Mouse (Mus musculus) hindbrain, embryonic 10.5 days (tissue): ENCODE data around the gene Gpr146. TPM values are rescaled to one million over a fixed set of nuclear protein-coding genes. Genes with fewer than 3 reads are reported as not detected.

ENCODE experiments used
- DNase-seq: peaks from one replicate; pipeline ENCODE4 v3.0.0-alpha.2; 2017; ENCODE audit warnings: low spot score
- H3K27ac ChIP-seq: fragments of 300-500 bp; sonication (generic); 2 replicates; pipeline ENCODE4 v1.5.1; 2016; ENCODE audit warnings: mild to moderate bottlenecking, moderate library complexity
- H3K27me3 ChIP-seq: fragments of 300-500 bp; sonication (generic); 2 replicates; pipeline ENCODE4 v1.6.1; 2016; ENCODE audit warnings: mild to moderate bottlenecking; ENCODE audit not compliant: poor library complexity, insufficient read depth, severe bottlenecking
- H3K36me3 ChIP-seq: fragments of 300-500 bp; sonication (generic); 2 replicates; pipeline ENCODE4 v1.6.1; 2016; ENCODE audit warnings: mild to moderate bottlenecking, moderate library complexity
- H3K4me1 ChIP-seq: fragments of 300-500 bp; sonication (generic); replicated peaks from 2 replicates; pipeline ENCODE4 v1.6.1; 2016; ENCODE audit warnings: mild to moderate bottlenecking
- H3K4me3 ChIP-seq: fragments of 300-500 bp; sonication (generic); 2 replicates; pipeline ENCODE4 v1.5.1; 2016; ENCODE audit warnings: mild to moderate bottlenecking, moderate library complexity
- H3K9me3 ChIP-seq: fragments of 300-500 bp; sonication (generic); 2 replicates; pipeline ENCODE4 v1.6.1; 2016; ENCODE audit warnings: mild to moderate bottlenecking, moderate library complexity
- WGBS: fragments of 180-500 bp; shearing (Covaris S2); methylation state at CpG from one replicate; pipeline ENCODE4 v1.1.7; 2016; 5-methylcytosine and 5-hydroxymethylcytosine counted together
- polyA plus RNA-seq: library from polyadenylated mRNA; unstranded; fragments of >200 nt; fragmentation: Nextera tagmentation; extraction: Ambion mirVana; gene quantifications from 2 replicates; pipeline ENCODE4 v1.2.1, GENCODE M21; 2016

Gpr146 gene
- polyA plus RNA-seq, 1 experiment from 2014 or later, result 2.8 TPM

DNA sequence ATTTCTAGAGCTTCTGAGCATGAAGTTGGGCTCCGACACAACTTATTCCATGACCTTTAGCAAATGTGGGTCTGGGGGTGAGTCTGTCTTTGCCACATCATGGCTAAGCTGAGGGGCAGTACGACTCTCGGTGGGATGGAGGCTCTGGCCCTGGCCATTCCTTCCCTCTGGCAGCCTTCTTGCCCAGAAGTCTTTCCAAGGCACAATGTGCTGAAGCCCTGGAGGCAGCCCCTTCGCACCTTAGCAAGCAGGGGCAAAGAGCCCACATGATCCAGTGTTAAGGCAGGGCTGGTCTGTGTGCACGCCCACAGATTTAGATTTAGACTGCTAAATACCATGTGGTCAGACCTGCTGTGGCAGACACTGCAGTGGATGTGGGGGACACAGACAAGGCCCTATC is 21.3 kb downstream of the Gpr146 start:
- peaks cover 15% of the 10 kb centered on the region for H3K4me1 ChIP-seq
- WGBS, result 84% methylated on average over 5 of the region's 5 CpGs
- no peak overlapping the region for H3K4me3 ChIP-seq
- no peak for DNase-seq
- no peaks in the 10 kb centered on the region for H3K27me3 ChIP-seq
- H3K9me3 ChIP-seq, result no peaks in the 10 kb centered on the region
- H3K36me3 ChIP-seq, result no peaks in the 10 kb centered on the region
- no peak overlapping the region for H3K27ac ChIP-seq

DNA sequence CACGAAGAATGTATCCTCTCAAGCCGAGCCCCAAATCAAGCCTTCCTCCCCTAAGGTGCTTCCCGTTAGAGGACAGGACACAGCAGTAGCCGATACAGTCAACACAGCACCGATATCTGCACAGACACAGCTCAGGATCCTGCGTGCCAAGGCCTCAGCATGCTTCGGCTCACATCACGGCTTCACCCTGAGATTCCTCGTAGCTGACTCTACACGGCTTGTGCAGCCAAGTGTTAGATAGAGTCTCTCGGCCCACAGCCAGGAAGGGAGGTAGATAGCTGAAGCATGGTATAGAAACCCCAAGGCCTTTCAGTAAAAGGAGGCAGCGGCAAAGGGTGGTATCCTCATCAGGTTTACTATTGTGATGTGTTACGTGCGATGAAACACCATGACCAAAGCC is 22.5 kb downstream of the Gpr146 start:
- Histone ChIP-seq H3K27ac (no peak overlapping the region), H3K4me3 (no peak overlapping the region), H3K9me3 (no peaks in the 10 kb centered on the region), H3K36me3 (no peaks in the 10 kb centered on the region), H3K27me3 (no peaks in the 10 kb centered on the region), H3K4me1 (peaks cover 19% of the 10 kb centered on the region)
- DNase-seq, result no peak
- 94% methylated on average over 14 of the region's 14 CpGs for WGBS

DNA sequence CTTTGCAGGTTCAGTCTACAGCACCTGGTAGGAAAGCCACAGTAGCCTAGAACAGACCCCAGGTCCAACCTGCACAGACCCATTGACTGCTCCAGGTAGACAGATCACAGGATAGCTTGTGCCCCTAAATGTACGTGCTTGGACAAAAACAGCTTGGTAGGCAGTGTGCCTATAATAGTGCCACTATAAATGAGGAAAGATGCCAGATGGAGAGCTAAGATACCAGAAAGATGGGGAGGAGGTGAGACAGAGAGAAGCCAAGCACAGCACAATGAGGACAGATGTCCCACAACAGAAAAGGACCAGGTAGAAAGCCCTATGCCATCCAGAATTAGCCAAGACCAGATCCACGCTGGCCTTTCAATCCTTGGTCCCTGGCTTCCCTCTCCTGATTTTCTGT is 24.6 kb downstream of the Gpr146 start:
- Histone ChIP-seq H3K9me3 (no peaks in the 10 kb centered on the region), H3K4me1 (peaks cover 36% of the 10 kb centered on the region), H3K27me3 (no peaks in the 10 kb centered on the region), H3K27ac (no peak overlapping the region), H3K4me3 (no peak overlapping the region), H3K36me3 (no peaks in the 10 kb centered on the region)
- 88% methylated on average over 2 of the region's 2 CpGs for WGBS
- no peak for DNase-seq

DNA sequence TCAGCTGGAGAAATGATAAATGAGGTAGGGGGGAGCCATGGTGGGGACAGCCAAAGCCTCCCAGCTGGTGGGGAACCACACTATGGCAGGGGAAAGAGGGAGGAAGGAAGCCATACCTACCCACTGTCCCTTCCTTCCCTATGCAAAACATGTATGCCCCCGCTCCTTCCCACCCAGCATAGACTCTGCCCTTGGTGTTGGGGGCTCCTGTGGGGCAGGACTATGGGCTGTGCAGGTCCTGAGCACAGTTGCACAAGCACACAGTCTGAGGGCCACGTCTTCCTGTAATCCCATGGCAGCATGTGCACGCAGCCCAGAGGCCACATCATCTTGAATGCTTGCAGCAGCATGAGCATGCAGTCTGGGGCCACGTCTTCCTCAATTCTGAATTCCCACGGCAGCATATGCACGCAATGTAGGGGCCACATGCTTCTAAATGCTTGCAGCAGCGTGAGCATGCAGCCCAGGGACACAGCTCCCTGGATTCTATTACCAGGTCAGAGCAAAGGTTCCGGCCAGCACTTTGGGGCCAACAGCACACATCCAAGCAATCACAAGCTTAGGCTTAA is 26.3 kb downstream of the Gpr146 start:
- Histone ChIP-seq H3K27ac (no peak overlapping the region; the same call in 1 of the 2 replicates), H3K36me3 (no peaks in the 10 kb centered on the region), H3K27me3 (no peaks in the 10 kb centered on the region), H3K4me1 (peaks cover 41% of the 10 kb centered on the region), H3K4me3 (no peak overlapping the region), H3K9me3 (no peaks in the 10 kb centered on the region)
- no peak for DNase-seq
- 89% methylated on average over 8 of the region's 8 CpGs for WGBS

DNA sequence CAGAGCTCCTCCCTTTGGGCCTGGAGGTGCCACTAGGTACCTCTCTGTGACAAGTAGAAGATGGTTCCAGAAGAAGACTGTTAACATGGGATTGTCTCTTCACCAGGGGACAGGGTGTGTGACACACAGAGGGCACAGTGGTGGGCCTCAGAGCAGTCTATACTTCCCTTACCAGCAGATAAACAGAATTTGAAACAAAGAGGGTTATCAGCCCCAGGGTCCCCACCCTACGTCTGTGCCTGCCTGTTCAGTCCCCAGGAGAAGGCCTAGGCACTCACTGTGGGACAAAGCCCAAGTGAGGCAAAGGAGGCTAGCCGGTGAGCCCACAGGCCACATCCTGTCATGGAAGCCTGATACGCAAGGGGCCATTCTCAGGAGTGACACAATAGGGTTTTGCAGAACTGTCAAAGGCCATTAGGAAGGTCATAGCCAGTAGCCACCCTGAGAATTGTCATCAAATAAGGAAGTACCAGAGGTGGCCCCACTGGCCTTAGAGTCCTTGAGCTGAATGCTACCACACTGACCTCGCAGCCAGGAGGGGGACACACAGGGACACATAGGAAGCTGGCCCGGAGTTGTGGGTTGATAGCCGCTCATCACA is 27.4 kb downstream of the Gpr146 start, which contains the start of gene C130050O18Rik:
Gene C130050O18Rik (plus strand): TSS at position 480 of the 601 bp plus-strand sequence.
- no peaks in the 10 kb centered on the region for H3K27me3 ChIP-seq
- peaks cover 41% of the 10 kb centered on the region for H3K4me1 ChIP-seq
- WGBS, result 81% methylated on average over 6 of the region's 6 CpGs
- 0 out of 2 replicates have a peak, but pooled peaks cover 3% of the 10 kb centered on the region for H3K36me3 ChIP-seq
- no peak for DNase-seq
- H3K4me3 ChIP-seq, result no peak within 1 kb of the TSS
- no peaks in the 10 kb centered on the region for H3K9me3 ChIP-seq
- H3K27ac ChIP-seq, result peak within 1 kb of the TSS; percentile 62

DNA sequence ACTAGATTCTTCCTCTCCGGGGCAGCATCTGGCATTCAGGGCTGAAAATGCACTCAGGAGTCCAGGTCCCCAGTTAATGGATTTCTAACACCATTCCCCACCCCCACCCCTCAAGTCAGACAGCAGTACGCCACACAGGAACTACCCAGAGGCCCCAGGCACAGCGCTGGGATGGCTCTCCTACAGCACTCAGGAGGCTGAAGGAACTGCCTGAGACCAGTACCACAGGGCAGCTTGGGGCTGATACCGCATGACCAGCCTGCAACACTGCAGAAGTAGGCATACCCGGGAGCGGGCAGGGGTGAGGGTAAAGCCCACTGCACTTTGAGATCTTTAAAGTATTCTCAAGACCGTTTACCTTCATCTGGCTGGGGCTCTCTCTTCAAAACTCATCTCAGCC is 28.0 kb downstream of the Gpr146 start:
- H3K4me3 ChIP-seq, result no peak overlapping the region
- H3K4me1 ChIP-seq, result peaks cover 46% of the 10 kb centered on the region
- 84% methylated on average over 7 of the region's 7 CpGs for WGBS
- DNase-seq, result no peak
- H3K27ac ChIP-seq, result peak overlapping the region; percentile 62; the same call in 1 of the 2 replicates
- no peaks in the 10 kb centered on the region for H3K9me3 ChIP-seq
- H3K27me3 ChIP-seq, result no peaks in the 10 kb centered on the region
- H3K36me3 ChIP-seq, result 0 out of 2 replicates have a peak, but pooled peaks cover 3% of the 10 kb centered on the region

DNA sequence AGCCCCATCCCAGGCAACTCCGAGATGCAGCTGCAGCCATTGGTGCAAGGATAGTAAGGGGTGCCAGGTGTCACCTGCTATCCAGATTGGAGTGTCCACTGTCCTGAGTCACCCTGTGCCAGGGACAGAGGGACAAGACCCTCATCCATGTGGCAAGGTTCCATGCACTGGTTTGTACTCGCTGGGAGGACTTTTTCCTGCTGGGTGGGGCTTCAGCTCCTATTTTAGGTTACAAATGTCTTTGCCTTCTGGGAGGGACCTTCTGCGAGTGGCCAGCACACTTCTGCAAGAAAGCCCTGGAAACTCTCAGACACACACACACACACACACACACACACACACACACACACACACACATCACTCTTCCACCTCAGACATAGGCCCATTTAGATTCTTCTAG is 28.5 kb downstream of the Gpr146 start:
- Histone ChIP-seq H3K36me3 (0 out of 2 replicates have a peak, but pooled peaks cover 3% of the 10 kb centered on the region), H3K27ac (peak overlapping the region; percentile 41; the same call in 1 of the 2 replicates), H3K4me1 (peaks cover 46% of the 10 kb centered on the region), H3K4me3 (no peak overlapping the region), H3K27me3 (no peaks in the 10 kb centered on the region), H3K9me3 (no peaks in the 10 kb centered on the region)
- 89% methylated on average over 3 of the region's 3 CpGs for WGBS
- no peak for DNase-seq

DNA sequence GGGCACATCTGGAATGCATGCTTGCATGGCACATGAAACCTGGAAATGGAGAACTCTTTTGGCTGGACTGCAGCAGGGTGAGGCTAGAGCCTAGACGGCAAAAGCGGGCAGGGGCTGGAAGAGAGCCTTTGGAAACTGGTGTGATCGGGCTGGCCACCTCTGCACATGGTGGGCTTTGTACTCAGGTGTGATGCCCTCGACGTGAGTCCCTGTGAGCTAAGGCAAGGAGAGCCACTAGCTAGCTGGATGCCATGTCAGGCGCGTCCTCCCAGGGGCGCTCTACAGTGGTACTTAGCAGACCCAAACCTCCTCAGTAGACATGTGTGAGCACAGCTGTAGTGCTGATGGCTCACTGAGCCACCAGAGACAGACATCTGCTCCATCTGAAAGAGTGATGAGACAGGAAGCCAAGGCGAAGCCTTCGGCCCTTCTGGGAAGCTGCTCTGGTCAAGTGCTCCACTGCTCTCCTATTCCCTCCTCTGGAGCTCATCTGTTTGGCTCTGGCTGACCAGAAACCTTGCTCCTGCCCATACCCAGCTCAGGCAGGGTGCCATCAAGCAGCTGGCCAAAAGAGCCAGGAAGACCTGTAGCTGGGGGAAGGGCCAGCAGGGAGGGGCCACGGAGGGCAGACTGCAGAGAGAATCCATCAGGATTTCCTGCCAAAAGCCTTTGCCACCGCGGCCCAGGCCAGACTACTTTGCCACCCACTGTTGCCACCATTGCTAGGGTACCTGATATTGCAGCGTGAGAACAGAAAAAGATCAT is 29.8 kb downstream of the Gpr146 start:
- Histone ChIP-seq H3K27ac (0 out of 2 replicates have a peak overlapping the region, but pooled peaks have one; percentile 1), H3K4me1 (peaks cover 46% of the 10 kb centered on the region), H3K27me3 (no peaks in the 10 kb centered on the region), H3K36me3 (0 out of 2 replicates have a peak, but pooled peaks cover 3% of the 10 kb centered on the region), H3K4me3 (no peak overlapping the region), H3K9me3 (no peaks in the 10 kb centered on the region)
- no peak for DNase-seq
- 89% methylated on average over 14 of the region's 14 CpGs for WGBS

DNA sequence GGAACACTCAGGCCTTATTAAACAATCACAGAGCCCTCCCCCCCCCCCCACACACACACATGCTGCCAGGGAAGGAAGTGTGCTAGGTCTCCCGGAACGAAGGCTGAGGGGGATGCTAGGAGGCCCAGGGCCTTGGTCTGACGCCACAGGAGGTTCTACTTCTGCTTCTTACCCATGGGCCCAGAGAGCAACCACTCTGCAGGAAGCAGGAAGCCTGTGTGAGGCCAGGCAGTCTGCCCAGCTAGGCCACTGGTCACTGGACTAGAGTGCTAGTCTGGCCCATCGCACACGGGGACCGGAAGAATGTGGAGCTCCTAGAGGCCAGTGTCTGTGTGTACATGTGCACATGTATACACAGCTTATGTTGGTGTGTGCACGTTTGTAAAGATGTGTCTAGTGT is 31.0 kb downstream of the Gpr146 start:
- H3K4me1 ChIP-seq, result peaks cover 46% of the 10 kb centered on the region
- 90% methylated on average over 7 of the region's 7 CpGs for WGBS
- peak overlapping the region; percentile 41 for H3K27ac ChIP-seq
- no peaks in the 10 kb centered on the region for H3K9me3 ChIP-seq
- DNase-seq, result no peak
- no peak overlapping the region for H3K4me3 ChIP-seq
- H3K36me3 ChIP-seq, result 0 out of 2 replicates have a peak, but pooled peaks cover 3% of the 10 kb centered on the region
- no peaks in the 10 kb centered on the region for H3K27me3 ChIP-seq

DNA sequence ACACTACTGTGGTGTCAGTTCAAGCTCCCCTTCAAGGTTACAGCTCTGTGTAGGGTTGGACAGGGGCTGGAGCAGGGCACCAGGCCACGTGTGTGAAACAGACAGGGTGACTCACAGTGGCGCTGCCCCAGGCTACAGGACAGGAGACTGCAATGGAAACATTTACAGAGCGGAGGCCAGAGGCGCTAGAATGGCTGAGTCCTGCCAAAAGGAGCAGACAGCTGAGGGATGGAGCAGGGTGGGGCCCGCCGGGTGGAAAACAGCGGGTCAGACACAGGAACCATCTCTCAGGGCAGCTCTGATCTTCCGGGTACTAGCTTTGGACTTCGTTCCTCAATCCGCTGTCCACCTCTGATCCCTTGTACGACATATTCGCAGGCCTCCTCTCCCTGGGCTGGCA is 31.9 kb downstream of the Gpr146 start:
- WGBS, result 85% methylated on average over 12 of the region's 12 CpGs

DNA sequence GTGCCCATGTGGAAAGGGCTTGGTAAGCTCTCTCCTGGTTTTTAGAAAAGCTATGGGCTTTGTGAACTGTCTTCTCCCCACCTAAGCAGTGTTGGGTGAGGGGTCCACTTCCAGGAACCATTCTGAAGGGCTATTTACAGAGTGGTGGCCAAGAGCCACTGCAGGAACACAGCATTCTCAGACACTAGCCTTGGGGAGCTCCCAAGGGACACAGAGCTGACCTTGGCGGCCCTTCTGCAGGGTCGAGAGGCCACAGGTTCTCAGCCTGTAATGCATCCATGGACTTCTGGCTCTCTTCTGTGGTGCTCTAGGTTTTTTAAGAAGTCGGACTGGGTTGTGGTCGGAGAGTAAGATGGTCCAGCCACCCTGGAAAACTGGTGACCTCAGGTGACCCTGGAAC is 32.6 kb downstream of the Gpr146 start:
- DNase-seq, result no peak
- 79% methylated on average over 4 of the region's 4 CpGs for WGBS
- peaks cover 17% of the 10 kb centered on the region for H3K36me3 ChIP-seq
- no peak overlapping the region for H3K4me3 ChIP-seq
- peaks cover 40% of the 10 kb centered on the region for H3K4me1 ChIP-seq
- H3K9me3 ChIP-seq, result no peaks in the 10 kb centered on the region
- H3K27ac ChIP-seq, result no peak overlapping the region
- H3K27me3 ChIP-seq, result no peaks in the 10 kb centered on the region

More for the DNA sequence above, 31.9 kb downstream of the Gpr146 start:
- Histone ChIP-seq H3K36me3 (peaks cover 10% of the 10 kb centered on the region), H3K4me1 (peaks cover 43% of the 10 kb centered on the region), H3K4me3 (no peak overlapping the region), H3K27ac (no peak overlapping the region), H3K9me3 (no peaks in the 10 kb centered on the region), H3K27me3 (no peaks in the 10 kb centered on the region)
- no peak for DNase-seq

DNA sequence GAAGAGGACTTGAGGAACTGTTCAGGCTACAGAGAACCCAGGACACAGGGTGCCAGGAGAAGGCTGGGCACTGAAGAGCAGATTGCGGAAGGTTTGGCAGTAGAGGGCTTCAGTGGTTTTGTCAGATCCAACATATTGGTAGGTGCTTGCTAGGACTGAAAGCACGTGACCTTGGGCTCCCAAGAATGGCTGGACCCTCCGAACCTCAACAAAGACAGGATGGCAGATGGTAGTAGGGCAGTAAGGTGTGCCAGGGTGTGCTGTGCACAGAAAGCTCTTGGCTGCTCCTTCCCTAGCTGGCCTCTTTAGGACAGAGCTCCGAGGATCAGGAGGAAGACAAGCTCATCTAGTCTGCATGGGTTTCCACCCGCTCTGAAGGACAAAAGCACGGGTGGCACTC is 33.6 kb downstream of the Gpr146 start:
- Histone ChIP-seq H3K27ac (no peak overlapping the region), H3K4me3 (no peak overlapping the region), H3K4me1 (peaks cover 30% of the 10 kb centered on the region), H3K36me3 (peaks cover 19% of the 10 kb centered on the region), H3K9me3 (no peaks in the 10 kb centered on the region), H3K27me3 (no peaks in the 10 kb centered on the region)
- no peak for DNase-seq
- 96% methylated on average over 6 of the region's 6 CpGs for WGBS
